Mouse (Mus musculus): ENCODE measurements at regions not wholly inside any gene's neighbourhood (a gene's known extent, or its start where the extent isn't known, plus 50 kb on each side); places are given as distances from the start of the nearest gene placed in this dataset.
A peak's percentile ranks its signal among the peaks of the same experiment; 100 is the strongest.

- no peak for ATAC-seq (ENCODE audit: low read depth)
- Histone ChIP-seq H3K4me1 (replicated peaks; ENCODE audit: control insufficient read depth, insufficient read depth, low read length) (no peaks in the 10 kb centered on the region), H3K4me3 (ENCODE audit: low read length) (no peak overlapping the region), H3K27ac (ENCODE audit: low read length) (no peak overlapping the region), H3K9ac (ENCODE audit: low read length) (no peak overlapping the region), H3K27me3 (ENCODE audit: control insufficient read depth, insufficient read depth, low read depth, low read length) (no peaks in the 10 kb centered on the region), H3K36me3 (ENCODE audit: control insufficient read depth, insufficient read depth, low read length) (no peaks in the 10 kb centered on the region), H3K4me2 (ENCODE audit: low read depth, low read length) (no peak overlapping the region), H3K9me3 (ENCODE audit: control insufficient read depth, low read length) (no peaks in the 10 kb centered on the region)
- WGBS = 59% methylated on average over 10 of the region's 10 CpGs
Observed at GRCm38 (mm10) chr6:140152418-140153176, 111.3 kb upstream of the Plcz1 start.

GRCm38 (mm10) chr6:140148628-140149245 lies 107.5 kb upstream of the Plcz1 start:
- no peak overlapping the region for H3K4me2 ChIP-seq (ENCODE audit: low read depth, low read length)
- no peaks in the 10 kb centered on the region for H3K27me3 ChIP-seq (ENCODE audit: control insufficient read depth, insufficient read depth, low read depth, low read length)
- ATAC-seq (ENCODE audit: low read depth) = no peak
- no peak overlapping the region for H3K9ac ChIP-seq (ENCODE audit: low read length)
- H3K36me3 ChIP-seq (ENCODE audit: control insufficient read depth, insufficient read depth, low read length) = no peaks in the 10 kb centered on the region
- H3K4me3 ChIP-seq (ENCODE audit: low read length) = no peak overlapping the region
- no peaks in the 10 kb centered on the region for H3K9me3 ChIP-seq (ENCODE audit: control insufficient read depth, low read length)
- no peak overlapping the region for H3K27ac ChIP-seq (ENCODE audit: low read length)
- WGBS = 86% methylated on average over 11 of the region's 11 CpGs
- no peaks in the 10 kb centered on the region for H3K4me1 ChIP-seq (replicated peaks; ENCODE audit: control insufficient read depth, insufficient read depth, low read length)

GRCm38 (mm10) chr6:140148138-140148537 lies 106.9 kb upstream of the Plcz1 start:
- Histone ChIP-seq H3K27me3 (ENCODE audit: control insufficient read depth, insufficient read depth, low read depth, low read length) (no peaks in the 10 kb centered on the region), H3K9me3 (ENCODE audit: control insufficient read depth, low read length) (no peaks in the 10 kb centered on the region), H3K9ac (ENCODE audit: low read length) (no peak overlapping the region), H3K4me1 (replicated peaks; ENCODE audit: control insufficient read depth, insufficient read depth, low read length) (no peaks in the 10 kb centered on the region), H3K4me3 (ENCODE audit: low read length) (no peak overlapping the region), H3K36me3 (ENCODE audit: control insufficient read depth, insufficient read depth, low read length) (no peaks in the 10 kb centered on the region), H3K4me2 (ENCODE audit: low read depth, low read length) (no peak overlapping the region), H3K27ac (ENCODE audit: low read length) (no peak overlapping the region)
- 32% methylated on average over 3 of the region's 3 CpGs for WGBS
- ATAC-seq (ENCODE audit: low read depth) = no peak

GRCm38 (mm10) chr6:140147711-140148110 lies 106.5 kb upstream of the Plcz1 start:
- Histone ChIP-seq H3K4me3 (ENCODE audit: low read length) (no peak overlapping the region), H3K4me1 (replicated peaks; ENCODE audit: control insufficient read depth, insufficient read depth, low read length) (no peaks in the 10 kb centered on the region), H3K27me3 (ENCODE audit: control insufficient read depth, insufficient read depth, low read depth, low read length) (no peaks in the 10 kb centered on the region), H3K4me2 (ENCODE audit: low read depth, low read length) (no peak overlapping the region), H3K9ac (ENCODE audit: low read length) (no peak overlapping the region), H3K27ac (ENCODE audit: low read length) (no peak overlapping the region), H3K36me3 (ENCODE audit: control insufficient read depth, insufficient read depth, low read length) (no peaks in the 10 kb centered on the region), H3K9me3 (ENCODE audit: control insufficient read depth, low read length) (no peaks in the 10 kb centered on the region)
- WGBS = 44% methylated on average over 6 of the region's 6 CpGs
- no peak for ATAC-seq (ENCODE audit: low read depth)

- Histone ChIP-seq H3K4me3 (ENCODE audit: low read length) (no peak overlapping the region), H3K4me2 (ENCODE audit: low read depth, low read length) (no peak overlapping the region), H3K36me3 (ENCODE audit: control insufficient read depth, insufficient read depth, low read length) (no peaks in the 10 kb centered on the region), H3K9me3 (ENCODE audit: control insufficient read depth, low read length) (no peaks in the 10 kb centered on the region), H3K27me3 (ENCODE audit: control insufficient read depth, insufficient read depth, low read depth, low read length) (no peaks in the 10 kb centered on the region), H3K4me1 (replicated peaks; ENCODE audit: control insufficient read depth, insufficient read depth, low read length) (no peaks in the 10 kb centered on the region), H3K27ac (ENCODE audit: low read length) (no peak overlapping the region), H3K9ac (ENCODE audit: low read length) (no peak overlapping the region)
- ATAC-seq (ENCODE audit: low read depth) = no peak
- WGBS = 78% methylated on average over 8 of the region's 8 CpGs
Observed at GRCm38 (mm10) chr6:140133734-140134133, 92.5 kb upstream of the Plcz1 start.

GRCm38 (mm10) chr6:140126645-140127044 lies 85.4 kb upstream of the Plcz1 start:
- Histone ChIP-seq H3K9ac (ENCODE audit: low read length) (no peak overlapping the region), H3K36me3 (ENCODE audit: control insufficient read depth, insufficient read depth, low read length) (no peaks in the 10 kb centered on the region), H3K4me1 (replicated peaks; ENCODE audit: control insufficient read depth, insufficient read depth, low read length) (no peaks in the 10 kb centered on the region), H3K9me3 (ENCODE audit: control insufficient read depth, low read length) (peaks cover 3% of the 10 kb centered on the region), H3K27ac (ENCODE audit: low read length) (no peak overlapping the region), H3K4me3 (ENCODE audit: low read length) (no peak overlapping the region), H3K27me3 (ENCODE audit: control insufficient read depth, insufficient read depth, low read depth, low read length) (no peaks in the 10 kb centered on the region), H3K4me2 (ENCODE audit: low read depth, low read length) (no peak overlapping the region)
- ATAC-seq (ENCODE audit: low read depth) = no peak
- 88% methylated on average over 7 of the region's 7 CpGs for WGBS

- 67% methylated on average over 2 of the region's 2 CpGs for WGBS
- Histone ChIP-seq H3K4me2 (ENCODE audit: low read depth, low read length) (no peak overlapping the region), H3K27ac (ENCODE audit: low read length) (no peak overlapping the region), H3K27me3 (ENCODE audit: control insufficient read depth, insufficient read depth, low read depth, low read length) (no peaks in the 10 kb centered on the region), H3K9ac (ENCODE audit: low read length) (no peak overlapping the region), H3K4me3 (ENCODE audit: low read length) (no peak overlapping the region), H3K9me3 (ENCODE audit: control insufficient read depth, low read length) (no peaks in the 10 kb centered on the region), H3K36me3 (ENCODE audit: control insufficient read depth, insufficient read depth, low read length) (no peaks in the 10 kb centered on the region), H3K4me1 (replicated peaks; ENCODE audit: control insufficient read depth, insufficient read depth, low read length) (no peaks in the 10 kb centered on the region)
- ATAC-seq (ENCODE audit: low read depth) = no peak
Observed at GRCm38 (mm10) chr6:140114024-140114423, 72.8 kb upstream of the Plcz1 start.

- H3K36me3 ChIP-seq (ENCODE audit: control insufficient read depth, insufficient read depth, low read length) = no peaks in the 10 kb centered on the region
- no peak overlapping the region for H3K4me3 ChIP-seq (ENCODE audit: low read length)
- 78% methylated on average over 10 of the region's 10 CpGs for WGBS
- no peak overlapping the region for H3K4me2 ChIP-seq (ENCODE audit: low read depth, low read length)
- ATAC-seq (ENCODE audit: low read depth) = no peak
- peaks cover 3% of the 10 kb centered on the region; the same call in 1 of the 2 replicates for H3K4me1 ChIP-seq (replicated peaks; ENCODE audit: control insufficient read depth, insufficient read depth, low read length)
- H3K27ac ChIP-seq (ENCODE audit: low read length) = no peak overlapping the region
- no peaks in the 10 kb centered on the region for H3K27me3 ChIP-seq (ENCODE audit: control insufficient read depth, insufficient read depth, low read depth, low read length)
- no peaks in the 10 kb centered on the region for H3K9me3 ChIP-seq (ENCODE audit: control insufficient read depth, low read length)
- H3K9ac ChIP-seq (ENCODE audit: low read length) = no peak overlapping the region
Observed at GRCm38 (mm10) chr6:140112054-140112453, 70.8 kb upstream of the Plcz1 start.

GRCm38 (mm10) chr6:140108083-140108482 lies 66.8 kb upstream of the Plcz1 start:
- Histone ChIP-seq H3K9me3 (ENCODE audit: control insufficient read depth, low read length) (no peaks in the 10 kb centered on the region), H3K36me3 (ENCODE audit: control insufficient read depth, insufficient read depth, low read length) (no peaks in the 10 kb centered on the region), H3K27ac (ENCODE audit: low read length) (no peak overlapping the region), H3K4me1 (replicated peaks; ENCODE audit: control insufficient read depth, insufficient read depth, low read length) (peaks cover 3% of the 10 kb centered on the region; the same call in 1 of the 2 replicates), H3K27me3 (ENCODE audit: control insufficient read depth, insufficient read depth, low read depth, low read length) (no peaks in the 10 kb centered on the region), H3K9ac (ENCODE audit: low read length) (no peak overlapping the region), H3K4me2 (ENCODE audit: low read depth, low read length) (peak overlapping the region; percentile 4), H3K4me3 (ENCODE audit: low read length) (no peak overlapping the region)
- ATAC-seq (ENCODE audit: low read depth) = no peak
- WGBS = 33% methylated on average over 8 of the region's 8 CpGs
